Mouse (Mus musculus) neural tube, embryonic 14.5 days (tissue): ENCODE measurements at regions not wholly inside any gene's neighbourhood (a gene's known extent, or its start where the extent isn't known, plus 50 kb on each side); places are given as distances from the start of the nearest gene placed in this dataset.
"Not testable (repeated sequence)": the region's sequence is repeated elsewhere in the genome, so short reads cannot be mapped to it uniquely, and the experiment has no call there.

ENCODE experiments used
- ATAC-seq: fragments of 200-750 bp; cut with Nextera tagmentation; 2 replicates; pipeline ENCODE4 v1.8.0; 2017; ENCODE audit warnings: low read depth, mild to moderate bottlenecking, moderate TSS enrichment, moderate library complexity
- H3K27ac ChIP-seq: fragments of 300-500 bp; sonication (generic); 2 replicates; pipeline ENCODE4 v1.5.1; 2014; ENCODE audit warnings: low read depth, mild to moderate bottlenecking, control low read depth, low read length, moderate library complexity, mixed read lengths
- H3K27me3 ChIP-seq: fragments of 300-500 bp; sonication (generic); 2 replicates; pipeline ENCODE4 v1.6.1; 2014; ENCODE audit warnings: low read length; ENCODE audit not compliant: control insufficient read depth, insufficient read depth
- H3K36me3 ChIP-seq: fragments of 300-500 bp; sonication (generic); 2 replicates; pipeline ENCODE4 v1.6.1; 2014; ENCODE audit warnings: low read length, mixed read lengths; ENCODE audit not compliant: control insufficient read depth, insufficient read depth
- H3K4me1 ChIP-seq: fragments of 300-500 bp; sonication (generic); 2 replicates; pipeline ENCODE4 v1.6.1; 2014; ENCODE audit warnings: low read length; ENCODE audit not compliant: control insufficient read depth, insufficient read depth
- H3K4me2 ChIP-seq: fragments of 300-500 bp; sonication (generic); 2 replicates; pipeline ENCODE4 v1.6.1; 2014; ENCODE audit warnings: mild to moderate bottlenecking, low read depth, low read length, control low read depth
- H3K4me3 ChIP-seq: fragments of 300-500 bp; sonication (generic); 2 replicates; pipeline ENCODE4 v1.5.1; 2014; ENCODE audit warnings: low read depth, low read length, control low read depth, mixed read lengths
- H3K9ac ChIP-seq: fragments of 300-500 bp; sonication (generic); replicated peaks from 2 replicates; pipeline ENCODE4 v1.6.1; 2014; ENCODE audit warnings: low read depth, mild to moderate bottlenecking, control low read depth, low read length, mixed read lengths
- H3K9me3 ChIP-seq: fragments of 300-500 bp; sonication (generic); 2 replicates; pipeline ENCODE4 v1.6.1; 2016; ENCODE audit warnings: low read length; ENCODE audit not compliant: control insufficient read depth
- WGBS: fragments of 180-500 bp; shearing (Covaris S2); extraction: QIAGEN DNeasy Blood & Tissue Kit; methylation state at CpG from one replicate; pipeline ENCODE4 v1.1.7; 2014; 5-methylcytosine and 5-hydroxymethylcytosine counted together

GRCm38 (mm10) chr10:69045275-69045674, 106.0 kb upstream of the Rhobtb1 start:
- no peak overlapping the region for H3K27ac ChIP-seq
- ATAC-seq = no peak

GRCm38 (mm10) chr10:69046008-69046555, 105.2 kb upstream of the Rhobtb1 start:
- ATAC-seq = no peak
- Histone ChIP-seq H3K9ac (no peak overlapping the region), H3K36me3 (no peaks in the 10 kb centered on the region), H3K4me1 (peaks cover 4% of the 10 kb centered on the region), H3K4me2 (no peak overlapping the region), H3K27me3 (no peaks in the 10 kb centered on the region), H3K4me3 (no peak overlapping the region), H3K27ac (no peak overlapping the region), H3K9me3 (no peaks in the 10 kb centered on the region)
- WGBS = 26% methylated on average over 10 of the region's 10 CpGs

More at GRCm38 (mm10) chr10:69045275-69045674, 106.0 kb upstream of the Rhobtb1 start:
- Histone ChIP-seq H3K4me1 (peaks cover 4% of the 10 kb centered on the region), H3K4me3 (no peak overlapping the region), H3K9ac (no peak overlapping the region), H3K27me3 (no peaks in the 10 kb centered on the region), H3K9me3 (no peaks in the 10 kb centered on the region), H3K4me2 (no peak overlapping the region), H3K36me3 (no peaks in the 10 kb centered on the region)
- 51% methylated on average over 14 of the region's 14 CpGs for WGBS

- Histone ChIP-seq H3K9ac (no peak overlapping the region), H3K27me3 (no peaks in the 10 kb centered on the region), H3K36me3 (no peaks in the 10 kb centered on the region), H3K4me1 (no peaks in the 10 kb centered on the region), H3K4me2 (no peak overlapping the region), H3K4me3 (no peak overlapping the region), H3K27ac (no peak overlapping the region), H3K9me3 (no peaks in the 10 kb centered on the region)
- no peak for ATAC-seq
- WGBS = 86% methylated on average over 11 of the region's 11 CpGs
These were observed 73.2 kb upstream of the Rhobtb1 start for GRCm38 (mm10) chr10:69078008-69078407.

GRCm38 (mm10) chr10:69086184-69086583, 65.0 kb upstream of the Rhobtb1 start:
- ATAC-seq = no peak
- Histone ChIP-seq H3K9me3 (no peaks in the 10 kb centered on the region), H3K4me3 (no peak overlapping the region), H3K4me2 (no peak overlapping the region), H3K36me3 (no peaks in the 10 kb centered on the region), H3K27me3 (no peaks in the 10 kb centered on the region), H3K4me1 (no peaks in the 10 kb centered on the region), H3K9ac (no peak overlapping the region), H3K27ac (no peak overlapping the region)
- WGBS = 81% methylated on average over 1 of the region's 1 CpGs

- Histone ChIP-seq H3K27me3 (no peaks in the 10 kb centered on the region), H3K36me3 (no peaks in the 10 kb centered on the region), H3K4me3 (no peak overlapping the region), H3K4me1 (no peaks in the 10 kb centered on the region), H3K4me2 (no peak overlapping the region), H3K9ac (no peak overlapping the region), H3K9me3 (no peaks in the 10 kb centered on the region), H3K27ac (no peak overlapping the region)
- ATAC-seq = no peak
- WGBS = 84% methylated on average over 3 of the region's 3 CpGs
These were observed 59.4 kb upstream of the Rhobtb1 start for GRCm38 (mm10) chr10:69091872-69092271.

- ATAC-seq = no peak
- no peak overlapping the region for H3K4me2 ChIP-seq
- 85% methylated on average over 3 of the region's 3 CpGs for WGBS
- H3K36me3 ChIP-seq = no peaks in the 10 kb centered on the region
- H3K27me3 ChIP-seq = no peaks in the 10 kb centered on the region
- no peak overlapping the region for H3K4me3 ChIP-seq
- no peaks in the 10 kb centered on the region for H3K9me3 ChIP-seq
- 0 out of 2 replicates have a peak, but pooled peaks cover 4% of the 10 kb centered on the region for H3K4me1 ChIP-seq
- no peak overlapping the region for H3K27ac ChIP-seq
- H3K9ac ChIP-seq = no peak overlapping the region
These were observed 51.2 kb upstream of the Rhobtb1 start for GRCm38 (mm10) chr10:69100021-69100420.

GRCm38 (mm10) chr10:69100742-69101141, 50.5 kb upstream of the Rhobtb1 start:
- not testable (repeated sequence) for H3K9me3 ChIP-seq, H3K36me3 ChIP-seq, ATAC-seq, H3K4me3 ChIP-seq, H3K27ac ChIP-seq, H3K27me3 ChIP-seq, H3K9ac ChIP-seq, H3K4me1 ChIP-seq, H3K4me2 ChIP-seq
- WGBS = 72% methylated on average over 16 of the region's 16 CpGs
